Mouse (Mus musculus): ENCODE measurements around the gene Map3k11. TPM values are rescaled to one million over a fixed set of nuclear protein-coding genes. Genes with fewer than 3 reads are reported as not detected.
"Not testable (repeated sequence)": the region's sequence is repeated elsewhere in the genome, so short reads cannot be mapped to it uniquely, and the experiment has no call there.

The Map3k11 gene
- polyA plus RNA-seq, 1 experiment from 2014 or later: 14.4 TPM

- Histone ChIP-seq H3K27ac (no peak overlapping the region), H3K4me1 (replicated peaks) (peaks cover 20% of the 10 kb centered on the region), H3K27me3 (no peaks in the 10 kb centered on the region), H3K36me3 (peaks cover 71% of the 10 kb centered on the region), H3K9ac (no peak overlapping the region), H3K4me3 (no peak overlapping the region), H3K9me3 (no peaks in the 10 kb centered on the region), H3K4me2 (no peak overlapping the region)
- no peak for ATAC-seq (ENCODE audit: low FRiP score)
- WGBS: 96% methylated on average over 12 of the region's 13 CpGs
These were observed 3.6 kb upstream of the Map3k11 start for GRCm38 (mm10) chr19:5684985-5685384.

GRCm38 (mm10) chr19:5685431-5685830 lies 3.1 kb upstream of the Map3k11 start:
- H3K4me3 ChIP-seq: no peak overlapping the region
- H3K4me1 ChIP-seq (replicated peaks): peaks cover 25% of the 10 kb centered on the region
- 0 out of 2 replicates have a peak overlapping the region, but pooled peaks have one; percentile 13 for H3K9ac ChIP-seq
- H3K27ac ChIP-seq: no peak overlapping the region
- no peak for ATAC-seq (ENCODE audit: low FRiP score)
- H3K36me3 ChIP-seq: peaks cover 68% of the 10 kb centered on the region
- H3K27me3 ChIP-seq: no peaks in the 10 kb centered on the region
- no peak overlapping the region for H3K4me2 ChIP-seq
- WGBS: 94% methylated on average over 19 of the region's 19 CpGs
- no peaks in the 10 kb centered on the region for H3K9me3 ChIP-seq

- Histone ChIP-seq H3K4me3 (no peak overlapping the region), H3K4me2 (no peak overlapping the region), H3K9me3 (no peaks in the 10 kb centered on the region), H3K9ac (0 out of 2 replicates have a peak overlapping the region, but pooled peaks have one; percentile 13), H3K27me3 (no peaks in the 10 kb centered on the region), H3K36me3 (peaks cover 68% of the 10 kb centered on the region), H3K27ac (no peak overlapping the region), H3K4me1 (replicated peaks) (peaks cover 29% of the 10 kb centered on the region)
- 94% methylated on average over 11 of the region's 11 CpGs for WGBS
- no peak for ATAC-seq (ENCODE audit: low FRiP score)
These were observed 2.7 kb upstream of the Map3k11 start for GRCm38 (mm10) chr19:5685861-5686260.

- Histone ChIP-seq H3K36me3 (peaks cover 67% of the 10 kb centered on the region), H3K9me3 (no peaks in the 10 kb centered on the region)
- 95% methylated on average over 13 of the region's 13 CpGs for whole genome bisulfite sequencing
These were observed 2.1 kb upstream of the Map3k11 start for GRCm38 (mm10) chr19:5686437-5686836.

GRCm38 (mm10) chr19:5686954-5687353 lies 1.6 kb upstream of the Map3k11 start:
- peak overlapping the region; percentile 95 for H3K4me3 ChIP-seq
- not testable (repeated sequence) for ATAC-seq (ENCODE audit: low FRiP score)

More at GRCm38 (mm10) chr19:5686437-5686836, 2.1 kb upstream of the Map3k11 start:
- Histone ChIP-seq H3K27me3 (no peaks in the 10 kb centered on the region), H3K4me1 (replicated peaks) (peaks cover 35% of the 10 kb centered on the region), H3K4me3 (no peak overlapping the region), H3K27ac (no peak overlapping the region), H3K4me2 (no peak overlapping the region), H3K9ac (no peak overlapping the region)
- no peak for ATAC-seq (ENCODE audit: low FRiP score)

GRCm38 (mm10) chr19:5687738-5688137 lies 804 bp upstream of the Map3k11 start:
- peaks cover 48% of the 10 kb centered on the region for H3K4me1 ChIP-seq (replicated peaks)
- WGBS: 19% methylated on average over 9 of the region's 9 CpGs
- no peaks in the 10 kb centered on the region for H3K27me3 ChIP-seq
- peaks cover 65% of the 10 kb centered on the region for H3K36me3 ChIP-seq
- ATAC-seq (ENCODE audit: low FRiP score): no peak
- H3K9ac ChIP-seq: peak overlapping the region; percentile 97
- H3K4me3 ChIP-seq: peak overlapping the region; percentile 95
- peak overlapping the region; percentile 100 for H3K4me2 ChIP-seq
- H3K27ac ChIP-seq: peak overlapping the region; percentile 90
- H3K9me3 ChIP-seq: no peaks in the 10 kb centered on the region

More at GRCm38 (mm10) chr19:5686954-5687353, 1.6 kb upstream of the Map3k11 start:
- H3K36me3 ChIP-seq: peaks cover 65% of the 10 kb centered on the region
- H3K9ac ChIP-seq: peak overlapping the region; percentile 97; the same call in 1 of the 2 replicates
- not testable (repeated sequence) for H3K9me3 ChIP-seq, H3K27ac ChIP-seq, H3K27me3 ChIP-seq
- peaks cover 40% of the 10 kb centered on the region for H3K4me1 ChIP-seq (replicated peaks)
- WGBS: 94% methylated on average over 12 of the region's 12 CpGs
- peak overlapping the region; percentile 100 for H3K4me2 ChIP-seq

GRCm38 (mm10) chr19:5689088-5689428 lies 516 bp downstream of the Map3k11 start:
- Histone ChIP-seq H3K27me3 (no peaks in the 10 kb centered on the region), H3K9me3 (no peaks in the 10 kb centered on the region), H3K9ac (peak overlapping the region; percentile 93), H3K4me3 (peak overlapping the region; percentile 95), H3K4me1 (replicated peaks) (peaks cover 55% of the 10 kb centered on the region), H3K4me2 (peak overlapping the region; percentile 100), H3K36me3 (peaks cover 65% of the 10 kb centered on the region), H3K27ac (peak overlapping the region; percentile 90)
- WGBS: 2% methylated on average over 7 of the region's 7 CpGs
- no peak for ATAC-seq (ENCODE audit: low FRiP score)

- H3K9ac ChIP-seq: peak overlapping the region; percentile 93
- no peak for ATAC-seq (ENCODE audit: low FRiP score)
- peak overlapping the region; percentile 100 for H3K4me2 ChIP-seq
- peaks cover 55% of the 10 kb centered on the region for H3K4me1 ChIP-seq (replicated peaks)
- 11% methylated on average over 42 of the region's 42 CpGs for WGBS
- peak overlapping the region; percentile 95 for H3K4me3 ChIP-seq
- peaks cover 63% of the 10 kb centered on the region for H3K36me3 ChIP-seq
- peaks cover under 1% of the 10 kb centered on the region; the same call in 1 of the 2 replicates for H3K27me3 ChIP-seq
- peak overlapping the region; percentile 90 for H3K27ac ChIP-seq
- H3K9me3 ChIP-seq: no peaks in the 10 kb centered on the region
These were observed 1.2 kb downstream of the Map3k11 start for GRCm38 (mm10) chr19:5689565-5690342.

GRCm38 (mm10) chr19:5690343-5690735 lies 1.8 kb downstream of the Map3k11 start:
- peak overlapping the region; percentile 95 for H3K4me3 ChIP-seq
- peaks cover 7% of the 10 kb centered on the region for H3K27me3 ChIP-seq
- peak overlapping the region; percentile 90 for H3K27ac ChIP-seq
- no peaks in the 10 kb centered on the region for H3K9me3 ChIP-seq
- WGBS: 73% methylated on average over 15 of the region's 15 CpGs
- ATAC-seq (ENCODE audit: low FRiP score): no peak
- peaks cover 55% of the 10 kb centered on the region for H3K4me1 ChIP-seq (replicated peaks)
- H3K9ac ChIP-seq: peak overlapping the region; percentile 93
- H3K4me2 ChIP-seq: peak overlapping the region; percentile 100
- peaks cover 63% of the 10 kb centered on the region for H3K36me3 ChIP-seq

GRCm38 (mm10) chr19:5691601-5692000 lies 3.1 kb downstream of the Map3k11 start:
- peaks cover 63% of the 10 kb centered on the region for H3K36me3 ChIP-seq
- H3K9me3 ChIP-seq: no peaks in the 10 kb centered on the region
- peak overlapping the region; percentile 95 for H3K4me3 ChIP-seq
- H3K9ac ChIP-seq: peak overlapping the region; percentile 93
- peak overlapping the region; percentile 100 for H3K4me2 ChIP-seq
- peaks cover 12% of the 10 kb centered on the region for H3K27me3 ChIP-seq
- 84% methylated on average over 5 of the region's 5 CpGs for WGBS
- peak overlapping the region; percentile 45 for H3K27ac ChIP-seq
- no peak for ATAC-seq (ENCODE audit: low FRiP score)
- peaks cover 64% of the 10 kb centered on the region for H3K4me1 ChIP-seq (replicated peaks)

GRCm38 (mm10) chr19:5692086-5692912 lies 3.8 kb downstream of the Map3k11 start:
- WGBS: 59% methylated on average over 10 of the region's 10 CpGs
- no peak for ATAC-seq (ENCODE audit: low FRiP score)
- H3K4me1 ChIP-seq (replicated peaks): peaks cover 60% of the 10 kb centered on the region

GRCm38 (mm10) chr19:5692913-5693396 lies 4.4 kb downstream of the Map3k11 start:
- no peaks in the 10 kb centered on the region for H3K9me3 ChIP-seq
- peak overlapping the region; percentile 76 for H3K27ac ChIP-seq
- H3K9ac ChIP-seq: peak overlapping the region; percentile 93
- H3K4me2 ChIP-seq: peak overlapping the region; percentile 100
- ATAC-seq (ENCODE audit: low FRiP score): no peak
- H3K4me1 ChIP-seq (replicated peaks): peaks cover 53% of the 10 kb centered on the region
- 86% methylated on average over 10 of the region's 10 CpGs for WGBS
- peaks cover 12% of the 10 kb centered on the region for H3K27me3 ChIP-seq
- peaks cover 69% of the 10 kb centered on the region for H3K36me3 ChIP-seq
- 0 out of 2 replicates have a peak overlapping the region, but pooled peaks have one; percentile 4 for H3K4me3 ChIP-seq

More at GRCm38 (mm10) chr19:5692086-5692912, 3.8 kb downstream of the Map3k11 start:
- Histone ChIP-seq H3K9me3 (no peaks in the 10 kb centered on the region), H3K27me3 (peaks cover 12% of the 10 kb centered on the region), H3K4me2 (peak overlapping the region; percentile 100), H3K36me3 (peaks cover 62% of the 10 kb centered on the region), H3K27ac (peak overlapping the region; percentile 76), H3K4me3 (peak overlapping the region; percentile 95), H3K9ac (peak overlapping the region; percentile 93)

All from hindbrain, embryonic 13.5 days (tissue).